Mouse (Mus musculus): ENCODE results near the gene Tnfrsf23. TPM values are rescaled to one million over a fixed set of nuclear protein-coding genes. Genes with fewer than 3 reads are reported as not detected.
"Not testable (repeated sequence)": the region's sequence is repeated elsewhere in the genome, so short reads cannot be mapped to it uniquely, and the experiment has no call there.

Tnfrsf23 gene
- total and polyA plus RNA-seq, 3 experiments: 0.08 to 0.71 TPM; not detected in 1

DNA sequence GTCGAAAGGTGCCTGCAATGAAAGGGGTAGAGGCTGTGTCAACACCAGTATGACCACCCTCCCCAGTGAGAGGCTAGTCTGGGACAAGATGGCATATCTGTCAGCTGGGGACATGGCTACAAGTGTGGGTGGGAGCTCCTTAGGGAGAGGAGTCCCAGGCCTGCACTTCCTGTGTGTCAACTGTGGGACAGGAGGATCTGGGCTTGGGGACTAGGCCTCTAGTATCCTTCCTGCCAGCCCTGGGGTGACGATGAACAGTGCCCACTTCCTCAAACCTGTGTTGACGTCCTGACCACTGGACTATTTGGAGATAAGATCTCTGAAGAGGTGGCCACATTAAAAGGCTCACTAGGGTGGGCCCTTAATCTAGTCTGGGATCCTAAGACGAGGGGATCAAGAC, 4.3 kb upstream of the Tnfrsf23 start:
- DNase-seq (ENCODE audit: extremely low read depth): no peak
- H3K27ac ChIP-seq (ENCODE audit: insufficient read depth, low read depth): no peak overlapping the region
- in situ Hi-C loops (cut with MboI; ENCODE audit: low pct_ligation_motif_present, low pct_unique_long_range_greater_than_20kb, low sequenced_read_pairs): loop anchor here (5.0 kb wide), 1 partner anchor 93 kb away; no protein-coding TSS in a partner anchor
- H3K79me2 ChIP-seq (replicated peaks; ENCODE audit: control insufficient read depth, extremely low read depth, insufficient read depth, poor library complexity, severe bottlenecking): no peaks in the 10 kb centered on the region
- H3K4me3 ChIP-seq (replicated peaks in 1 of 3; ENCODE audit: low read depth in 2 of 3, low read length in 2 of 3, poor library complexity in 1 of 3): no peak overlapping the region
- TF ChIP-seq USF2 (conservative IDR thresholded peaks at IDR 0.05; ENCODE audit: low read depth, low read length) (no peak), MXI1 (IDR thresholded peaks at IDR 0.05; ENCODE audit: low read depth, low read length) (no peak)
- H3K27me3 ChIP-seq (replicated peaks): peaks cover 3% of the 10 kb centered on the region
- H3K4me2 ChIP-seq (ENCODE audit: insufficient read depth, low read depth, poor library complexity, severe bottlenecking): no peak overlapping the region
- no peak overlapping the region for H3K9ac ChIP-seq (ENCODE audit: insufficient read depth, low read depth)
- peaks cover 3 to 43% of the 10 kb centered on the region in 2 experiments for H3K36me3 ChIP-seq (replicated peaks in 1 of 2; ENCODE audit: control insufficient read depth in 1 of 2, insufficient read depth in 1 of 2, low read length in 1 of 2)
- no peaks in the 10 kb centered on the region for H3K9me3 ChIP-seq (replicated peaks; ENCODE audit: low read length)
- peaks cover 0 to 5% of the 10 kb centered on the region in 2 experiments; a peak in 1 of 4 replicates for H3K4me1 ChIP-seq (ENCODE audit: control insufficient read depth in 1 of 2, insufficient read depth in 2 of 2)
- dilution Hi-C loops (cut with MboI; ENCODE audit: extremely low pct_ligation_motif_present, extremely low pct_unique_long_range_greater_than_20kb, low sequenced_read_pairs): no loop called here

GRCm38 (mm10) chr7:143689481-143689880, 3.8 kb upstream of the Tnfrsf23 start:
- Histone ChIP-seq H3K9ac (ENCODE audit: insufficient read depth, low read depth) (no peak overlapping the region), H3K9me3 (replicated peaks; ENCODE audit: low read length) (no peaks in the 10 kb centered on the region), H3K4me2 (ENCODE audit: insufficient read depth, low read depth, poor library complexity, severe bottlenecking) (no peak overlapping the region), H3K27me3 (replicated peaks) (peaks cover 3% of the 10 kb centered on the region), H3K79me2 (replicated peaks; ENCODE audit: control insufficient read depth, extremely low read depth, insufficient read depth, poor library complexity, severe bottlenecking) (no peaks in the 10 kb centered on the region), H3K27ac (ENCODE audit: insufficient read depth, low read depth) (no peak overlapping the region), H3K4me3 (replicated peaks in 1 of 3; ENCODE audit: low read depth in 2 of 3, low read length in 2 of 3, poor library complexity in 1 of 3) (no peak overlapping the region), H3K36me3 (replicated peaks in 1 of 2; ENCODE audit: control insufficient read depth in 1 of 2, insufficient read depth in 1 of 2, low read length in 1 of 2) (peaks cover 3 to 39% of the 10 kb centered on the region in 2 experiments), H3K4me1 (ENCODE audit: control insufficient read depth in 1 of 2, insufficient read depth in 2 of 2) (peaks cover 0 to 5% of the 10 kb centered on the region in 2 experiments; a peak in 1 of 4 replicates)
- TF ChIP-seq POLR2AphosphoS2 (IDR thresholded peaks at IDR 0.05; ENCODE audit: low read depth, low read length): no peak
- no peak for TF ChIP-seq USF1 (IDR thresholded peaks at IDR 0.05; ENCODE audit: low read depth, low read length)
- TF ChIP-seq PAX5 (IDR thresholded peaks at IDR 0.05; ENCODE audit: low read length): no peak
- no peak for TF ChIP-seq E2F4 (IDR thresholded peaks at IDR 0.05; ENCODE audit: insufficient replicate concordance, low read depth, low read length)
- TF ChIP-seq EP300 (IDR thresholded peaks at IDR 0.05; ENCODE audit: low read length): no peak
- no peak for TF ChIP-seq BHLHE40 (IDR thresholded peaks at IDR 0.05; ENCODE audit: low read depth, low read length)
- no peak for TF ChIP-seq JUND (conservative IDR thresholded peaks at IDR 0.05; ENCODE audit: low read depth, low read length)
- no peak for TF ChIP-seq UBTF (IDR thresholded peaks at IDR 0.05; ENCODE audit: low read depth, low read length)
- no peak for TF ChIP-seq GABPA (IDR thresholded peaks at IDR 0.05; ENCODE audit: insufficient replicate concordance, low read depth, low read length)
- TF ChIP-seq IRF4 (IDR thresholded peaks at IDR 0.05; ENCODE audit: low read depth, low read length): no peak
- no peak for TF ChIP-seq CHD2 (IDR thresholded peaks at IDR 0.05; ENCODE audit: low read length)
- TF ChIP-seq TCF12 (IDR thresholded peaks at IDR 0.05; ENCODE audit: low read depth, low read length): no peak
- no peak for TF ChIP-seq RCOR1 (conservative IDR thresholded peaks at IDR 0.05; ENCODE audit: low read depth, low read length)
- TF ChIP-seq POLR2A (IDR thresholded peaks at IDR 0.05; ENCODE audit: low read depth, low read length): no peak
- no peak for TF ChIP-seq CHD1 (IDR thresholded peaks at IDR 0.05; ENCODE audit: low read depth, low read length)
- no peak for TF ChIP-seq HCFC1 (IDR thresholded peaks at IDR 0.05; ENCODE audit: low read depth, low read length)
- dilution Hi-C loops (cut with MboI; ENCODE audit: extremely low pct_ligation_motif_present, extremely low pct_unique_long_range_greater_than_20kb, low sequenced_read_pairs): no loop called here
- DNase-seq (ENCODE audit: extremely low read depth): no peak
- in situ Hi-C loops (cut with MboI; ENCODE audit: low pct_ligation_motif_present, low pct_unique_long_range_greater_than_20kb, low sequenced_read_pairs): no loop called here

- H3K27me3 ChIP-seq (replicated peaks); in situ Hi-C loops (cut with MboI; ENCODE audit: low pct_ligation_motif_present, low pct_unique_long_range_greater_than_20kb, low sequenced_read_pairs); H3K4me2 ChIP-seq (ENCODE audit: insufficient read depth, low read depth, poor library complexity, severe bottlenecking); H3K9me3 ChIP-seq (replicated peaks; ENCODE audit: low read length); H3K4me3 ChIP-seq (replicated peaks in 1 of 3; ENCODE audit: low read depth in 2 of 3, low read length in 2 of 3, poor library complexity in 1 of 3); DNase-seq (ENCODE audit: extremely low read depth); H3K4me1 ChIP-seq (ENCODE audit: control insufficient read depth in 1 of 2, insufficient read depth in 2 of 2); H3K9ac ChIP-seq (ENCODE audit: insufficient read depth, low read depth); dilution Hi-C loops (cut with MboI; ENCODE audit: extremely low pct_ligation_motif_present, extremely low pct_unique_long_range_greater_than_20kb, low sequenced_read_pairs); H3K27ac ChIP-seq (ENCODE audit: insufficient read depth, low read depth); H3K79me2 ChIP-seq (replicated peaks; ENCODE audit: control insufficient read depth, extremely low read depth, insufficient read depth, poor library complexity, severe bottlenecking): not testable (repeated sequence)
- peaks cover 3 to 17% of the 10 kb centered on the region in 2 experiments for H3K36me3 ChIP-seq (replicated peaks in 1 of 2; ENCODE audit: control insufficient read depth in 1 of 2, insufficient read depth in 1 of 2, low read length in 1 of 2)
Observed at GRCm38 (mm10) chr7:143686676-143687075, 1.0 kb upstream of the Tnfrsf23 start.

DNA sequence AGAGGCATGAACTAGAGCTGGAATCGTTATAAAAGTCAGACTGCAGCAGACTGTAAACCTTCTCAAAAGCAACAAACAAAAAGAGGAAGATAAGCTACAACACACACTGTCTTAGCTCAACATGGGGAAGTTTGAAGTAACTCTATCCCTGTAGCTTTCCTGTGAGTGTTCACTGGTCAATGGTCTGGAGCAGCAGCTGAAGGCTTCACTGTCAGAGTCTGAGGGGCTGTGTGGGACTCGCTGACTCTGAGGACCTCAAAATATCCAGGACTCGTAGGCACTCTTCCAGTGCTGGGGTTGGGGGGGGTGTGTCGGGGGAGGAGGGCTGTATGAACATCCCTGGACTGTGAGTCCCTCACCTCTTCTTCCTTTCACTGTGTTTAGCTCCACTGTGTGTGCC, 519 bp upstream of the Tnfrsf23 start:
- H3K27ac ChIP-seq (ENCODE audit: insufficient read depth, low read depth); in situ Hi-C loops (cut with MboI; ENCODE audit: low pct_ligation_motif_present, low pct_unique_long_range_greater_than_20kb, low sequenced_read_pairs); H3K9ac ChIP-seq (ENCODE audit: insufficient read depth, low read depth); H3K4me3 ChIP-seq (replicated peaks in 1 of 3; ENCODE audit: low read depth in 2 of 3, low read length in 2 of 3, poor library complexity in 1 of 3); dilution Hi-C loops (cut with MboI; ENCODE audit: extremely low pct_ligation_motif_present, extremely low pct_unique_long_range_greater_than_20kb, low sequenced_read_pairs); H3K4me1 ChIP-seq (ENCODE audit: control insufficient read depth in 1 of 2, insufficient read depth in 2 of 2); H3K4me2 ChIP-seq (ENCODE audit: insufficient read depth, low read depth, poor library complexity, severe bottlenecking); DNase-seq (ENCODE audit: extremely low read depth); H3K79me2 ChIP-seq (replicated peaks; ENCODE audit: control insufficient read depth, extremely low read depth, insufficient read depth, poor library complexity, severe bottlenecking); H3K27me3 ChIP-seq (replicated peaks); H3K9me3 ChIP-seq (replicated peaks; ENCODE audit: low read length): not testable (repeated sequence)
- peaks cover 3 to 13% of the 10 kb centered on the region in 2 experiments for H3K36me3 ChIP-seq (replicated peaks in 1 of 2; ENCODE audit: control insufficient read depth in 1 of 2, insufficient read depth in 1 of 2, low read length in 1 of 2)

Measured in CH12.LX (cell line).